Mouse (Mus musculus) stomach, postnatal 0 days (tissue): ENCODE results near the gene 1700056E22Rik.

ENCODE experiments used
- CTCF ChIP-seq: IDR thresholded peaks from 2 replicates; pipeline ENCODE4 v1.5.1; 2016; ENCODE audit warnings: antibody characterized with exemption, low read depth, mild to moderate bottlenecking, moderate library complexity
- EP300 ChIP-seq: optimal IDR thresholded peaks from 2 replicates; pipeline ENCODE3; 2016; ENCODE audit warnings: antibody characterized with exemption

DNA sequence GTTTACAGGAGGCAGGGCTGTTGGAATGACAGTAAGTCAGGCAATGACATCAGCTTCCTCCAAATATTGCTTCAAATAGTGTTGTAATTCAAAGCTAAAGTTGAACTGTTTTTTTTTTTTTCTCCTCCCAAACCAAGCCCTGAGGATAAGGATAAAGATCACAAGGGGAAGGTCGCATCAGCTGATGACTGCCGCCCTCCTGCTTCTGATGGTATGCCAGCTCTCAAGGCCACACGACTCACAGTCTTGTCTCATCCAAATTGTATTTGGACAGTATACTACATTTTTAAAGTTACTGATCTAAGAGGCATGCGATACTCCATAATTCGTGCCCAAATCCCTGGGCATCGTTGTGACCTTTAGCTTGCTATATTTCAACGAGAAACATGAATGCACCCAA, 49.1 kb upstream of the 1700056E22Rik start:
- no peak for TF ChIP-seq CTCF
- no peak for TF ChIP-seq EP300
